Mouse (Mus musculus) stomach, postnatal 0 days (tissue): ENCODE measurements around the gene Zbtb45. TPM values are rescaled to one million over a fixed set of nuclear protein-coding genes. Genes with fewer than 3 reads are reported as not detected.

Experiments
- ATAC-seq: fragments of 200-750 bp; cut with Nextera tagmentation; 2 replicates; pipeline ENCODE4 v1.8.0; 2017; ENCODE audit not compliant: low FRiP score, low TSS enrichment
- DNase-seq: peaks from one replicate; pipeline ENCODE4 v3.0.0-alpha.2; 2016; ENCODE audit warnings: low spot score
- H3K27ac ChIP-seq: fragments of 300-500 bp; sonication (generic); replicated peaks from 2 replicates; pipeline ENCODE4 v1.5.1; 2014; ENCODE audit warnings: mild to moderate bottlenecking, control low read depth
- H3K27me3 ChIP-seq: fragments of 300-500 bp; sonication (generic); 2 replicates; pipeline ENCODE4 v1.6.1; 2014; ENCODE audit warnings: low read length; ENCODE audit not compliant: control insufficient read depth, insufficient read depth
- H3K36me3 ChIP-seq: fragments of 300-500 bp; sonication (generic); 2 replicates; pipeline ENCODE4 v1.6.1; 2014; ENCODE audit warnings: low read length, mixed read lengths; ENCODE audit not compliant: control insufficient read depth, insufficient read depth
- H3K4me1 ChIP-seq: fragments of 300-500 bp; sonication (generic); replicated peaks from 2 replicates; pipeline ENCODE4 v1.6.1; 2014; ENCODE audit warnings: antibody characterized with exemption; ENCODE audit not compliant: control insufficient read depth, insufficient read depth
- H3K4me2 ChIP-seq: fragments of 300-500 bp; sonication (generic); replicated peaks from 2 replicates; pipeline ENCODE4 v1.6.1; 2014; ENCODE audit warnings: low read depth, mild to moderate bottlenecking, control low read depth, moderate library complexity
- H3K4me3 ChIP-seq: fragments of 300-500 bp; sonication (generic); 2 replicates; pipeline ENCODE4 v1.5.1; 2014; ENCODE audit warnings: low read depth, low read length, control low read depth
- H3K9ac ChIP-seq: fragments of 300-500 bp; sonication (generic); 2 replicates; pipeline ENCODE4 v1.6.1; 2014; ENCODE audit warnings: mild to moderate bottlenecking, low read length, control low read depth, mixed read lengths
- H3K9me3 ChIP-seq: fragments of 300-500 bp; sonication (generic); 2 replicates; pipeline ENCODE4 v1.6.1; 2016; ENCODE audit warnings: low read length; ENCODE audit not compliant: control insufficient read depth
- CTCF ChIP-seq: IDR thresholded peaks from 2 replicates; pipeline ENCODE4 v1.5.1; 2016; ENCODE audit warnings: antibody characterized with exemption, low read depth, mild to moderate bottlenecking, moderate library complexity
- EP300 ChIP-seq: optimal IDR thresholded peaks from 2 replicates; pipeline ENCODE3; 2016; ENCODE audit warnings: antibody characterized with exemption
- WGBS: fragments of 180-500 bp; shearing (Covaris S2); extraction: QIAGEN DNeasy Blood & Tissue Kit; methylation state at CpG from one replicate; pipeline ENCODE4 v1.1.7; 2014; 5-methylcytosine and 5-hydroxymethylcytosine counted together
- polyA plus RNA-seq: library from polyadenylated mRNA; unstranded; fragments of >200 nt; fragmentation: Nextera tagmentation; extraction: Ambion mirVana; gene quantifications from 2 replicates; pipeline ENCODE4 v1.2.1, GENCODE M21; 2015

Gene Zbtb45
- polyA plus RNA-seq, 1 experiment from 2014 or later, result 9.5 TPM

GRCm38 (mm10) chr7:13053501-13053900 is 43.7 kb upstream of the Zbtb45 start:
- Histone ChIP-seq H3K27me3 (no peaks in the 10 kb centered on the region), H3K4me3 (peak overlapping the region; percentile 59), H3K27ac (no peak overlapping the region), H3K36me3 (no peaks in the 10 kb centered on the region), H3K4me1 (no peaks in the 10 kb centered on the region), H3K9ac (no peak overlapping the region), H3K9me3 (no peaks in the 10 kb centered on the region), H3K4me2 (peak overlapping the region; percentile 63)
- no peak for ATAC-seq
- DNase-seq, result no peak
- 95% methylated on average over 2 of the region's 2 CpGs for WGBS
- no peak for TF ChIP-seq EP300
- 0 out of 2 replicates have a peak, but pooled peaks have one; percentile 9 for TF ChIP-seq CTCF

GRCm38 (mm10) chr7:13053001-13053400 is 43.2 kb upstream of the Zbtb45 start:
- H3K4me3 ChIP-seq, result no peak overlapping the region
- H3K36me3 ChIP-seq, result no peaks in the 10 kb centered on the region
- WGBS, result 86% methylated on average over 13 of the region's 13 CpGs
- H3K27ac ChIP-seq, result no peak overlapping the region
- H3K4me1 ChIP-seq, result no peaks in the 10 kb centered on the region
- no peaks in the 10 kb centered on the region for H3K9me3 ChIP-seq
- no peak overlapping the region for H3K9ac ChIP-seq
- H3K4me2 ChIP-seq, result no peak overlapping the region
- no peak for TF ChIP-seq CTCF
- DNase-seq (no peak), ATAC-seq (no peak)
- no peaks in the 10 kb centered on the region for H3K27me3 ChIP-seq

GRCm38 (mm10) chr7:13046084-13046483 is 36.2 kb upstream of the Zbtb45 start:
- ATAC-seq (peak; percentile 72), DNase-seq (peak; percentile 75)
- WGBS, result 4% methylated on average over 2 of the region's 2 CpGs

GRCm38 (mm10) chr7:13044254-13044625 is 34.4 kb upstream of the Zbtb45 start:
- H3K27ac ChIP-seq, result no peak overlapping the region
- peak overlapping the region; percentile 42 for H3K4me3 ChIP-seq
- DNase-seq (peak; percentile 18), ATAC-seq (no peak)
- 6% methylated on average over 23 of the region's 23 CpGs for WGBS
- peak overlapping the region; percentile 77 for H3K4me2 ChIP-seq
- H3K9ac ChIP-seq, result peak overlapping the region; percentile 54
- no peak for TF ChIP-seq CTCF
- no peak for TF ChIP-seq EP300
- no peaks in the 10 kb centered on the region for H3K36me3 ChIP-seq
- H3K9me3 ChIP-seq, result no peaks in the 10 kb centered on the region
- H3K27me3 ChIP-seq, result peaks cover 3% of the 10 kb centered on the region; the same call in 1 of the 2 replicates
- H3K4me1 ChIP-seq, result peaks cover 3% of the 10 kb centered on the region; the same call in 1 of the 2 replicates

More at GRCm38 (mm10) chr7:13046084-13046483, 36.2 kb upstream of the Zbtb45 start:
- Histone ChIP-seq H3K27ac (no peak overlapping the region), H3K36me3 (no peaks in the 10 kb centered on the region), H3K4me2 (no peak overlapping the region), H3K27me3 (peaks cover 3% of the 10 kb centered on the region; the same call in 1 of the 2 replicates), H3K9ac (no peak overlapping the region), H3K4me3 (no peak overlapping the region), H3K9me3 (no peaks in the 10 kb centered on the region), H3K4me1 (peaks cover 3% of the 10 kb centered on the region; the same call in 1 of the 2 replicates)
- no peak for TF ChIP-seq EP300
- peak; percentile 94 for TF ChIP-seq CTCF

- Histone ChIP-seq H3K27me3 (peaks cover 3% of the 10 kb centered on the region; the same call in 1 of the 2 replicates), H3K4me3 (peak overlapping the region; percentile 42), H3K4me1 (peaks cover 3% of the 10 kb centered on the region; the same call in 1 of the 2 replicates), H3K9me3 (no peaks in the 10 kb centered on the region), H3K4me2 (peak overlapping the region; percentile 77), H3K36me3 (no peaks in the 10 kb centered on the region), H3K27ac (no peak overlapping the region), H3K9ac (peak overlapping the region; percentile 54)
- TF ChIP-seq CTCF (0 out of 2 replicates have a peak, but pooled peaks have one; percentile 14), EP300 (no peak)
- 5% methylated on average over 88 of the region's 88 CpGs for WGBS
- peak; percentile 41 for ATAC-seq
- peak; percentile 42 for DNase-seq
These were observed 33.8 kb upstream of the Zbtb45 start for GRCm38 (mm10) chr7:13043445-13044253.

GRCm38 (mm10) chr7:13043120-13043444 is 33.2 kb upstream of the Zbtb45 start:
- no peak overlapping the region for H3K27ac ChIP-seq
- H3K9me3 ChIP-seq, result no peaks in the 10 kb centered on the region
- H3K36me3 ChIP-seq, result no peaks in the 10 kb centered on the region
- no peak for DNase-seq
- ATAC-seq, result no peak
- peaks cover 3% of the 10 kb centered on the region; the same call in 1 of the 2 replicates for H3K27me3 ChIP-seq
- 49% methylated on average over 16 of the region's 16 CpGs for WGBS
- 0 out of 2 replicates have a peak overlapping the region, but pooled peaks have one; percentile 8 for H3K4me3 ChIP-seq
- peak overlapping the region; percentile 77; the same call in 1 of the 2 replicates for H3K4me2 ChIP-seq
- H3K4me1 ChIP-seq, result peaks cover 3% of the 10 kb centered on the region; the same call in 1 of the 2 replicates
- TF ChIP-seq EP300 (no peak), CTCF (no peak)
- 0 out of 2 replicates have a peak overlapping the region, but pooled peaks have one; percentile 54 for H3K9ac ChIP-seq
